Mouse (Mus musculus) ES-E14 (cell line): ENCODE measurements around the gene Mavs.

Experiments
- CHD2 ChIP-seq: IDR thresholded peaks from 2 replicates; pipeline ENCODE4 v1.6.1; 2014; ENCODE audit warnings: mild to moderate bottlenecking, low read depth, low read length, inconsistent platforms
- HCFC1 ChIP-seq: IDR thresholded peaks from 2 replicates; pipeline ENCODE4 v1.6.1; 2012; ENCODE audit warnings: low read length, inconsistent platforms, borderline replicate concordance; ENCODE audit not compliant: insufficient read depth
- MAFK ChIP-seq: IDR thresholded peaks from 2 replicates; pipeline ENCODE4 v1.6.1; 2014; ENCODE audit warnings: mild to moderate bottlenecking, low read depth, low read length, inconsistent platforms; ENCODE audit not compliant: insufficient read depth
- ZC3H11A ChIP-seq: IDR thresholded peaks from 2 replicates; pipeline ENCODE4 v1.6.1; 2012; ENCODE audit warnings: low read depth, mild to moderate bottlenecking, inconsistent platforms, low read length, borderline replicate concordance
- ZNF384 ChIP-seq: IDR thresholded peaks from 2 replicates; pipeline ENCODE4 v1.6.1; 2012; ENCODE audit warnings: low read depth, low read length, inconsistent platforms

DNA sequence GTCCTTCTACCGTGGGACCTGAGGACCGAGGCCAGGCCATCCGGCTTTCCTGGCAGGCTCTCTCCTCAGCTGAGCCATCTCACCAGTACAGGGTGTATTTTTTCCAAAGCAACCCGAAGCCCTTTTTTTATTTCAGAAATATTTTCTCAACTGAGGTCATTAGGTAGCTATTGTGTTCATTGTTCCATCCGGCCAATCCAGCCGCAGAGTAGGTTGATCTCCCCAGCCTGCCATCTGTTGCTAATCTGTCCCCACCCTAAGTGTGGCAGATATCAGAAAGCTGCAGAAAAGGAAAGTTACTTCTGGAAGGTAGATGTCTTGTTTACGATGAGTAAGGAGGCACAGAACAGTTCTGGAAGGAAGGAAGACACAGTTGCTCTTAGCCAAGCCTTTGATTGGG lies 20.1 kb upstream of the Mavs start:
- TF ChIP-seq ZNF384 (no peak), ZC3H11A (no peak), CHD2 (no peak), HCFC1 (no peak), MAFK (no peak)
